ENCODE assay signal across 27 mouse cellular contexts in the genomic region with DNA sequence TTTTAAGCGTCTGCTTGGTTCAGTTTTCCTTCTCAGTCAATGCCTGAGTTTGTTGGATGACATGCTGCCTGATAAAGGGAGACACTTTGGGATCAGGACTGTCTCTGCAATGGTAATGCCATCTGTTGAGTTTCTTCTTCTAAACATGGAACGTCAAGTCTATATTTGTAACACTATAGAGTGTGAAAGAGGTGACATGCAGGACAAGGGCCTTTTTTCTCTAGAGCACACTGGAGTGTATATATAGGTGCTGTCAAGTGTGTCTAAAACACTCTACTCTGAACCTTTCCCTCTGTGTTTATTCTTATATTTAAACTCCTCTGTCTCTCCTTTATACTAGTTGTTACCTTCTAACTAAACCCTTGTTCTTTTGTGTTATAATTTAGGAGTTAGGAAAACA.
"Had no signal": no experiment of that assay in that cellular context is flagged by ENCODE, and none has a peak within 500 bp of the region (broad histone marks: within the 10 kb centered on the region; RNA-seq: fewer than 3 reads in every experiment).

No protein-coding gene starts in this region.

- H3K27me3 ChIP-seq: hindbrain, embryonic 12.5 days; intestine, embryonic 15.5 days; limb, embryonic 12.5 days; liver, embryonic 13.5 days; liver, embryonic 15.5 days had no signal

- H3K4me1 ChIP-seq: hindbrain, embryonic 10.5 days; hindbrain, embryonic 12.5 days; intestine, embryonic 15.5 days; limb, embryonic 10.5 days; limb, embryonic 12.5 days; liver, embryonic 13.5 days; liver, embryonic 15.5 days had no signal

- H3K4me2 ChIP-seq: hindbrain, embryonic 12.5 days; hindbrain, embryonic 14.5 days; intestine, embryonic 15.5 days; limb, embryonic 12.5 days; liver, embryonic 11.5 days; liver, embryonic 13.5 days; liver, embryonic 15.5 days had no signal

- H3K36me3 ChIP-seq: hindbrain, embryonic 10.5 days; hindbrain, embryonic 12.5 days; intestine, embryonic 15.5 days; limb, embryonic 10.5 days; limb, embryonic 12.5 days; liver, embryonic 13.5 days; liver, embryonic 15.5 days had no signal

- ATAC-seq: forebrain, embryonic 16.5 days; hindbrain, embryonic 16.5 days; inflammation-experienced regulatory T-cells, adult 6 months; intestine, embryonic 15.5 days; intestine, postnatal 0 days; liver, postnatal 0 days had no signal

- H3K4me3 ChIP-seq: gastrocnemius, adult 2 months; hindbrain, embryonic 10.5 days; hindbrain, embryonic 12.5 days; intestine, embryonic 15.5 days; layer of hippocampus, adult 2 months; left cerebral cortex, adult 2 months; limb, embryonic 10.5 days; limb, embryonic 12.5 days; liver, embryonic 13.5 days; liver, embryonic 15.5 days had no signal

- H3K9ac ChIP-seq: hindbrain, embryonic 12.5 days; hindbrain, embryonic 14.5 days; intestine, embryonic 15.5 days; limb, embryonic 12.5 days; liver, embryonic 13.5 days; liver, embryonic 15.5 days; liver, postnatal 0 days had no signal

- DNase-seq: gastrocnemius, adult 2 months; gastrocnemius, postnatal 10 days; gastrocnemius, postnatal 25 days; heart, postnatal 4 days; kidney, adult 18-20 months; kidney, adult 8-10 months; kidney, postnatal 10 days; kidney, postnatal 25 days; kidney, postnatal 4 days; liver; liver, embryonic 13.5 days; liver, postnatal 0 days; lung, adult 2 months had no signal

- H3K9me3 ChIP-seq: hindbrain, embryonic 10.5 days; hindbrain, embryonic 12.5 days; intestine, embryonic 15.5 days; limb, embryonic 10.5 days; limb, embryonic 12.5 days; liver, embryonic 13.5 days; liver, embryonic 15.5 days had no signal

- H3K27ac ChIP-seq: gastrocnemius, adult 2 months; hindbrain, embryonic 10.5 days; hindbrain, embryonic 12.5 days; hindbrain, embryonic 14.5 days; intestine, embryonic 15.5 days; layer of hippocampus, adult 2 months; left cerebral cortex, adult 2 months; limb, embryonic 10.5 days; limb, embryonic 12.5 days; liver, embryonic 13.5 days; liver, embryonic 15.5 days had no signal
